Mouse (Mus musculus): ENCODE results near the gene Nmi. TPM values are rescaled to one million over a fixed set of nuclear protein-coding genes. Genes with fewer than 3 reads are reported as not detected.
"Not testable (repeated sequence)": the region's sequence is repeated elsewhere in the genome, so short reads cannot be mapped to it uniquely, and the experiment has no call there.

Nmi gene
- total RNA-seq (2015; ENCODE audit: low replicate concordance): 7.9 and 23.5 TPM in 2 replicates
- total RNA-seq (2017; ENCODE audit: low replicate concordance): 20.0 and 20.3 TPM in 2 replicates

GRCm38 (mm10) chr2:51973410-51973968 lies at the start of gene Nmi:
Nmi (minus strand) TSS chr2:51973494.
- ATAC-seq (replicated peaks; ENCODE audit: low FRiP score, poor library complexity, severe bottlenecking): peak; percentile 70

- no peak for ATAC-seq (replicated peaks; ENCODE audit: low FRiP score, poor library complexity, severe bottlenecking)
These were observed 43.1 kb upstream of the Nmi start for GRCm38 (mm10) chr2:52016361-52016760.

- no peak for ATAC-seq (replicated peaks; ENCODE audit: low FRiP score, poor library complexity, severe bottlenecking)
These were observed 40.1 kb upstream of the Nmi start for GRCm38 (mm10) chr2:52013306-52013820.

GRCm38 (mm10) chr2:52011820-52012219 lies 38.5 kb upstream of the Nmi start:
- ATAC-seq (replicated peaks; ENCODE audit: low FRiP score, poor library complexity, severe bottlenecking): not testable (repeated sequence)

- ATAC-seq (replicated peaks; ENCODE audit: low FRiP score, poor library complexity, severe bottlenecking): no peak
These were observed 33.1 kb upstream of the Nmi start for GRCm38 (mm10) chr2:52006380-52006779.

GRCm38 (mm10) chr2:52002299-52002698 lies 29.0 kb upstream of the Nmi start:
- not testable (repeated sequence) for ATAC-seq (replicated peaks; ENCODE audit: low FRiP score, poor library complexity, severe bottlenecking)

GRCm38 (mm10) chr2:52001521-52001920 lies 28.2 kb upstream of the Nmi start:
- no peak for ATAC-seq (replicated peaks; ENCODE audit: low FRiP score, poor library complexity, severe bottlenecking)

- ATAC-seq (replicated peaks; ENCODE audit: low FRiP score, poor library complexity, severe bottlenecking): no peak
These were observed 26.7 kb upstream of the Nmi start for GRCm38 (mm10) chr2:51999996-52000395.

- no peak for ATAC-seq (replicated peaks; ENCODE audit: low FRiP score, poor library complexity, severe bottlenecking)
These were observed 18.2 kb upstream of the Nmi start for GRCm38 (mm10) chr2:51991447-51991846.

GRCm38 (mm10) chr2:51989559-51989958 lies 16.3 kb upstream of the Nmi start:
- no peak for ATAC-seq (replicated peaks; ENCODE audit: low FRiP score, poor library complexity, severe bottlenecking)

GRCm38 (mm10) chr2:51986695-51987094 lies 13.4 kb upstream of the Nmi start:
- no peak for ATAC-seq (replicated peaks; ENCODE audit: low FRiP score, poor library complexity, severe bottlenecking)

GRCm38 (mm10) chr2:51986157-51986556 lies 12.9 kb upstream of the Nmi start:
- ATAC-seq (replicated peaks; ENCODE audit: low FRiP score, poor library complexity, severe bottlenecking): no peak

- no peak for ATAC-seq (replicated peaks; ENCODE audit: low FRiP score, poor library complexity, severe bottlenecking)
These were observed 11.9 kb upstream of the Nmi start for GRCm38 (mm10) chr2:51985241-51985640.

- peak; percentile 71 for ATAC-seq (replicated peaks; ENCODE audit: low FRiP score, poor library complexity, severe bottlenecking)
These were observed 9.0 kb upstream of the Nmi start for GRCm38 (mm10) chr2:51982288-51982687.

GRCm38 (mm10) chr2:51981630-51982029 lies 8.3 kb upstream of the Nmi start:
- no peak for ATAC-seq (replicated peaks; ENCODE audit: low FRiP score, poor library complexity, severe bottlenecking)

GRCm38 (mm10) chr2:51972641-51973409 lies 469 bp downstream of the Nmi start:
- ATAC-seq (replicated peaks; ENCODE audit: low FRiP score, poor library complexity, severe bottlenecking): peak; percentile 91

- peak; percentile 27; the same call in 1 of the 2 replicates for ATAC-seq (replicated peaks; ENCODE audit: low FRiP score, poor library complexity, severe bottlenecking)
These were observed 1.2 kb downstream of the Nmi start for GRCm38 (mm10) chr2:51972142-51972541.

- ATAC-seq (replicated peaks; ENCODE audit: low FRiP score, poor library complexity, severe bottlenecking): no peak
These were observed 2.4 kb downstream of the Nmi start for GRCm38 (mm10) chr2:51970897-51971296.

GRCm38 (mm10) chr2:51967288-51967687 lies 6.0 kb downstream of the Nmi start:
- ATAC-seq (replicated peaks; ENCODE audit: low FRiP score, poor library complexity, severe bottlenecking): no peak

GRCm38 (mm10) chr2:51953648-51954204 lies 19.6 kb downstream of the Nmi start:
- ATAC-seq (replicated peaks; ENCODE audit: low FRiP score, poor library complexity, severe bottlenecking): peak; percentile 60

- no peak for ATAC-seq (replicated peaks; ENCODE audit: low FRiP score, poor library complexity, severe bottlenecking)
These were observed 22.4 kb downstream of the Nmi start for GRCm38 (mm10) chr2:51950876-51951275.

Data from erythroid progenitor cell, adult 5-6 weeks (primary cell).